Mouse (Mus musculus) kidney, embryonic 16.5 days (tissue): ENCODE data around the gene Nsmce3. TPM values are rescaled to one million over a fixed set of nuclear protein-coding genes. Genes with fewer than 3 reads are reported as not detected.

Experiments
- ATAC-seq: fragments of 200-750 bp; cut with Nextera tagmentation; 2 replicates; pipeline ENCODE4 v1.8.0; 2017; ENCODE audit warnings: moderate TSS enrichment; ENCODE audit not compliant: low FRiP score, low TSS enrichment
- H3K27ac ChIP-seq: fragments of 300-500 bp; sonication (generic); 2 replicates; pipeline ENCODE4 v1.5.1; 2014; ENCODE audit warnings: low read length
- H3K27me3 ChIP-seq: fragments of 300-500 bp; sonication (generic); 2 replicates; pipeline ENCODE4 v1.6.1; 2014; ENCODE audit warnings: low read length, control low read depth, mixed read lengths; ENCODE audit not compliant: insufficient read depth
- H3K36me3 ChIP-seq: fragments of 300-500 bp; sonication (generic); 2 replicates; pipeline ENCODE4 v1.6.1; 2014; ENCODE audit warnings: low read length, control low read depth, mixed read lengths; ENCODE audit not compliant: insufficient read depth
- H3K4me1 ChIP-seq: fragments of 300-500 bp; sonication (generic); 2 replicates; pipeline ENCODE4 v1.6.1; 2014; ENCODE audit warnings: low read length, control low read depth, mixed read lengths; ENCODE audit not compliant: insufficient read depth
- H3K4me2 ChIP-seq: fragments of 300-500 bp; sonication (generic); replicated peaks from 2 replicates; pipeline ENCODE4 v1.6.1; 2014; ENCODE audit warnings: low read depth, low read length
- H3K4me3 ChIP-seq: fragments of 300-500 bp; sonication (generic); 2 replicates; pipeline ENCODE4 v1.5.1; 2014; ENCODE audit warnings: mild to moderate bottlenecking, low read length
- H3K9ac ChIP-seq: fragments of 300-500 bp; sonication (generic); replicated peaks from 2 replicates; pipeline ENCODE4 v1.6.1; 2014; ENCODE audit warnings: low read length
- H3K9me3 ChIP-seq: fragments of 300-500 bp; sonication (generic); 2 replicates; pipeline ENCODE4 v1.6.1; 2016; ENCODE audit warnings: low read length, control low read depth
- WGBS: fragments of 180-500 bp; shearing (Covaris S2); extraction: QIAGEN DNeasy Blood & Tissue Kit; methylation state at CpG from one replicate; pipeline ENCODE4 v1.1.7; 2014; 5-methylcytosine and 5-hydroxymethylcytosine counted together
- polyA plus RNA-seq: library from polyadenylated mRNA; unstranded; fragments of >200 nt; fragmentation: Nextera tagmentation; extraction: Ambion mirVana; gene quantifications from 2 replicates; pipeline ENCODE4 v1.2.1, GENCODE M21; 2015

Gene Nsmce3
- polyA plus RNA-seq = 10.4 and 10.8 TPM in 2 replicates

GRCm38 (mm10) chr7:64872743-64873241 is at the start of gene Nsmce3:
Nsmce3 (minus strand) TSS chr7:64872997.
- H3K27me3 ChIP-seq = no peaks in the 10 kb centered on the region
- peaks cover 8% of the 10 kb centered on the region for H3K4me1 ChIP-seq
- H3K36me3 ChIP-seq = no peaks in the 10 kb centered on the region
- peak within 1 kb of the TSS; percentile 94 for H3K4me3 ChIP-seq
- peak; percentile 97 for ATAC-seq
- peak within 1 kb of the TSS; percentile 68 for H3K4me2 ChIP-seq
- WGBS = under 1% methylated on average over 57 of the region's 57 CpGs
- H3K9ac ChIP-seq = peak within 1 kb of the TSS; percentile 98
- H3K27ac ChIP-seq = peak within 1 kb of the TSS; percentile 97
- no peaks in the 10 kb centered on the region for H3K9me3 ChIP-seq

GRCm38 (mm10) chr7:64921189-64921588 is 48.4 kb upstream of the Nsmce3 start:
- no peak for ATAC-seq
- H3K4me1 ChIP-seq = no peaks in the 10 kb centered on the region
- H3K4me3 ChIP-seq = no peak overlapping the region
- H3K27me3 ChIP-seq = no peaks in the 10 kb centered on the region
- H3K27ac ChIP-seq = no peak overlapping the region
- H3K9ac ChIP-seq = no peak overlapping the region
- H3K4me2 ChIP-seq = no peak overlapping the region
- no peaks in the 10 kb centered on the region for H3K9me3 ChIP-seq
- no peaks in the 10 kb centered on the region for H3K36me3 ChIP-seq
- 83% methylated on average over 13 of the region's 13 CpGs for WGBS

DNA sequence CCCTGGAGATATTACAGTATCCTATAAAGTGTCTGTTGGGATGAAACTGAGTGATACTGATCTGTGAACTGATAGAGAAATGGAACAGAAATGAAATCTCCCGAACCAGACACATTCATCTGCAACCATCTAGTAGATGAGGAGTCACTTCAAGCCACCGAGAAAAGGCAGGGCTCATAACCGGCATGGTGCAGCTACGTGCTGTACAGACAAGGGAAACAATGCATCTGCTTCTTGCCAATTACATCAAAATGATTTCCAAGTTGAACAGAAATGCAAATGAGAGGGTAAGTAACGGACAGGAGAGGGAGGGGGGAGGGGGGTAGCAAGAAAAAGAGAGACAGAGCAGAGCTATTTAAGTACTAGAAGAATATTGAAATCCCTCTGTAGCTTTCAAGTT is 47.9 kb upstream of the Nsmce3 start:
- no peak overlapping the region for H3K4me2 ChIP-seq
- no peak overlapping the region for H3K4me3 ChIP-seq
- no peak overlapping the region for H3K27ac ChIP-seq
- H3K9me3 ChIP-seq = no peaks in the 10 kb centered on the region
- no peaks in the 10 kb centered on the region for H3K36me3 ChIP-seq
- ATAC-seq = no peak
- no peaks in the 10 kb centered on the region for H3K4me1 ChIP-seq
- H3K9ac ChIP-seq = no peak overlapping the region
- no peaks in the 10 kb centered on the region for H3K27me3 ChIP-seq
- 91% methylated on average over 5 of the region's 5 CpGs for WGBS

DNA sequence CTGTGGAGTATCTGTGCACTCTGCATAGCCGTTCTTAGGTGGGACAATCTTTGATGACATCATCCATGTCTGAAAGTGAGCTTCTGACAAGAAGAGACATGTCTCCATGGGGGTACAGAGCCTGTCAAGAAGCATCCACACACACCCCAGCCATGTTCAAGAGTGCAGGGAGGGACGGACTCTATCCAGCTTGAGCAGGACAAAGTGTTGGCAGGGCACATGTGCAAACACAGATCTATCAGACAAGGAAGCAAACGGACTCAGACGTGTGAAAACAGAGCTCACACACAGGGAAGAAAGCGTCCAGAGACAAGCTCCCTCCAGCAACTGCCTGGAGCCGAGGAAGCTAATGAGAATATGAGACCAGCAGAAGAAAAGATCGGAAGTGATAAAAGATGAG is 43.9 kb upstream of the Nsmce3 start:
- Histone ChIP-seq H3K9ac (no peak overlapping the region), H3K27me3 (no peaks in the 10 kb centered on the region), H3K4me1 (no peaks in the 10 kb centered on the region), H3K9me3 (no peaks in the 10 kb centered on the region), H3K36me3 (no peaks in the 10 kb centered on the region), H3K4me2 (no peak overlapping the region), H3K4me3 (no peak overlapping the region), H3K27ac (no peak overlapping the region)
- 22% methylated on average over 7 of the region's 7 CpGs for WGBS
- ATAC-seq = no peak

DNA sequence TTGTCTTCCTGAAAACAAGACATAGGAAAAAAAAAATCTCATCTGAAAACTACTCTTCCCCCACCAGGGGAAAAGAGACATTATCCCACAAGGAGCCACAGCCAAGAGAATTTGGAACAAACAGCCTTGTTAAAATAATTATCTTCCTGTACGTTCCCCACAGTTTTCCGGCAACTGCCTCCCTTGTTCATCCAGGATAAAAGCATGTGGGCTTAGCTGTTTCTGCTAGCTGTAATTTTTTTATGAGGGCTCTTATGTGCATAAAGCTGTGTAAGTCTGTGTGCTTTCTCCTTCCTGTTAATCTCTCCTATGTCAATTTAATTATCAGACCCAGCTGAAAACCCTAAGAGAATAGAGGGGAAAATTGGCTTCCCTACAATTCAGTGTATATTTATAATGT is 42.3 kb upstream of the Nsmce3 start:
- H3K4me2 ChIP-seq = no peak overlapping the region
- 64% methylated on average over 2 of the region's 2 CpGs for WGBS
- ATAC-seq = no peak
- no peak overlapping the region for H3K9ac ChIP-seq
- H3K4me1 ChIP-seq = no peaks in the 10 kb centered on the region
- no peak overlapping the region for H3K4me3 ChIP-seq
- H3K36me3 ChIP-seq = no peaks in the 10 kb centered on the region
- no peak overlapping the region for H3K27ac ChIP-seq
- H3K9me3 ChIP-seq = no peaks in the 10 kb centered on the region
- no peaks in the 10 kb centered on the region for H3K27me3 ChIP-seq

DNA sequence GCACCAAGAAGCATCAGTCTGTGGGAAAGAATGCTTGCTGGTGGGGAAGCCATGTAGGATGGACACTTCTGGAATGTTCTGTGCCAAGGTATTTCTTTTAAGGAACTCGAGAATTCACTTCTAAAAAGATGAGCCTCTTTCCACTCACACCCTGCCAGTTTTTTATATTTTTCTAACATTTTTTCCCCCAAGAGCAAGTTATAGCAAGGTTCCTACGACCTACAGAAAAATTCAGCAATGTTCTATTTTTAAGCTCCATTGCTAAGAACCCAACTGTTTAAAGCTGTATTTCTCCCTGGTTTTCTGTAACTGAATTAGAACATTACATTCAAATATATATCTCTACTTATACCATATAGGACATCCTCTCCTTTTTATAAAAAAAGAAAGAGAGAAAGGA is 39.1 kb upstream of the Nsmce3 start:
- Histone ChIP-seq H3K27me3 (no peaks in the 10 kb centered on the region), H3K4me1 (no peaks in the 10 kb centered on the region), H3K9ac (no peak overlapping the region), H3K4me2 (no peak overlapping the region), H3K4me3 (no peak overlapping the region), H3K27ac (no peak overlapping the region), H3K36me3 (no peaks in the 10 kb centered on the region), H3K9me3 (no peaks in the 10 kb centered on the region)
- no peak for ATAC-seq
- WGBS = 71% methylated on average over 2 of the region's 2 CpGs

GRCm38 (mm10) chr7:64910208-64910607 is 37.4 kb upstream of the Nsmce3 start:
- Histone ChIP-seq H3K27me3 (no peaks in the 10 kb centered on the region), H3K9ac (no peak overlapping the region), H3K27ac (no peak overlapping the region), H3K9me3 (no peaks in the 10 kb centered on the region), H3K4me1 (no peaks in the 10 kb centered on the region), H3K4me2 (no peak overlapping the region), H3K36me3 (no peaks in the 10 kb centered on the region), H3K4me3 (no peak overlapping the region)
- 83% methylated on average over 2 of the region's 2 CpGs for WGBS
- no peak for ATAC-seq

- Histone ChIP-seq H3K27me3 (no peaks in the 10 kb centered on the region), H3K9ac (no peak overlapping the region)
- 75% methylated on average over 5 of the region's 5 CpGs for WGBS
Observed at GRCm38 (mm10) chr7:64906955-64907354, 34.2 kb upstream of the Nsmce3 start.

DNA sequence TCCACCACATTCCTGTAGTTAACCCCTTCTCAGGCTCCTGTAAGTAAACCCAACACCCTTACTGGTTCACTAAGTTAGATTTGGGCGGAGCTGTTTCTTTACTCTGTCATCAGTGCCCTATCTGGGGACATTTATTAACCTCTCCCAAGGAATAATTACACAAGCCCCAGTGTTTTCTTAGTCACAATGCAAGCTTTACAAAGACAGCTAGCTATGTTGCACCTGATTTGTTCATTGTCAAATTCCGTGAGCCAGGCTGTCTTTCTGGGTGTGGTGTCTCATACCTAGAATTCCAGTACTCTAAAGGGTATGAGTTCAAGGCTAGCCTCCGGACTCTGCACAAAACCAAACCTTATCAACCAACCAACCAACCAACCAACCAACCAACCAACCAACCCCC is 32.7 kb upstream of the Nsmce3 start:
- no peak overlapping the region for H3K9ac ChIP-seq
- no peak overlapping the region for H3K4me3 ChIP-seq
- no peaks in the 10 kb centered on the region for H3K4me1 ChIP-seq
- H3K27ac ChIP-seq = no peak overlapping the region
- ATAC-seq = no peak
- H3K4me2 ChIP-seq = no peak overlapping the region
- no peaks in the 10 kb centered on the region for H3K9me3 ChIP-seq
- H3K36me3 ChIP-seq = no peaks in the 10 kb centered on the region
- no peaks in the 10 kb centered on the region for H3K27me3 ChIP-seq
- WGBS = 76% methylated on average over 3 of the region's 3 CpGs

More at GRCm38 (mm10) chr7:64906955-64907354, 34.2 kb upstream of the Nsmce3 start:
- no peaks in the 10 kb centered on the region for H3K4me1 ChIP-seq
- no peak for ATAC-seq
- H3K4me3 ChIP-seq = no peak overlapping the region
- H3K36me3 ChIP-seq = no peaks in the 10 kb centered on the region
- no peaks in the 10 kb centered on the region for H3K9me3 ChIP-seq
- no peak overlapping the region for H3K4me2 ChIP-seq
- no peak overlapping the region for H3K27ac ChIP-seq

DNA sequence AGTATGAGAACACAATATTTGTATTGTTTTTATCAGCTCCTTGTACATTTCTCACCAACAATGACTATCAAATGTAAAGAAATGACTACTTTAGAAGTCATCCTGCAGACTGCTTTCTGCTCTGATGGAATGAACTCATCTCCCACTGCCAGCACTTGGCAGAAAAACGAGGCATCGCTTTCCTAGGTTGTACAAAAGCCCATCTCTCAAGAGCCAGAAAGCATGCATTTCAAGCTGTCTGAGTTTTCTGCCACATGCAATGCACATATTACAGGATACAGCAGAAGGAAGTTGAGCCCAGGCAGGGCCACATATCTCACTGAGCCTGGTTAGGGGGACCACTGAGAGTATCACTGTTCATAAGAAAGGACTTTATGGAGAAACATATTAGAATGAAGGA is 27.5 kb upstream of the Nsmce3 start:
- Histone ChIP-seq H3K4me3 (no peak overlapping the region), H3K4me2 (no peak overlapping the region), H3K27ac (no peak overlapping the region), H3K36me3 (no peaks in the 10 kb centered on the region), H3K4me1 (no peaks in the 10 kb centered on the region), H3K27me3 (no peaks in the 10 kb centered on the region), H3K9me3 (no peaks in the 10 kb centered on the region), H3K9ac (no peak overlapping the region)
- no peak for ATAC-seq
- WGBS = 79% methylated on average over 2 of the region's 2 CpGs
